Mouse (Mus musculus): ENCODE data around the gene Sall2. TPM values are rescaled to one million over a fixed set of nuclear protein-coding genes. Genes with fewer than 3 reads are reported as not detected.
"Not testable (repeated sequence)": the region's sequence is repeated elsewhere in the genome, so short reads cannot be mapped to it uniquely, and the experiment has no call there.

Gene Sall2
- polyA plus RNA-seq, 1 experiment from 2014 or later, result 42.1 TPM

GRCm38 (mm10) chr14:52316441-52317225 is 11.9 kb downstream of the Sall2 start:
- Histone ChIP-seq H3K27me3 (no peaks in the 10 kb centered on the region), H3K4me1 (peaks cover 26% of the 10 kb centered on the region), H3K4me3 (peak overlapping the region; percentile 76), H3K9me3 (no peaks in the 10 kb centered on the region), H3K4me2 (replicated peaks) (peak overlapping the region; percentile 91), H3K27ac (peak overlapping the region; percentile 96), H3K36me3 (peaks cover 33% of the 10 kb centered on the region), H3K9ac (peak overlapping the region; percentile 90)
- ATAC-seq (ENCODE audit: insufficient number of reproducible peaks, insufficient read depth, low FRiP score, low TSS enrichment), result peak; percentile 61
- 5% methylated on average over 15 of the region's 16 CpGs for WGBS

- ATAC-seq (ENCODE audit: insufficient number of reproducible peaks, insufficient read depth, low FRiP score, low TSS enrichment), result peak; percentile 85
- no peaks in the 10 kb centered on the region for H3K9me3 ChIP-seq
- peak overlapping the region; percentile 96 for H3K27ac ChIP-seq
- H3K4me2 ChIP-seq (replicated peaks), result peak overlapping the region; percentile 91
- H3K4me3 ChIP-seq, result peak overlapping the region; percentile 76
- H3K36me3 ChIP-seq, result peaks cover 34% of the 10 kb centered on the region
- H3K27me3 ChIP-seq, result no peaks in the 10 kb centered on the region
- peaks cover 26% of the 10 kb centered on the region for H3K4me1 ChIP-seq
- under 1% methylated on average over 33 of the region's 41 CpGs for WGBS
- H3K9ac ChIP-seq, result peak overlapping the region; percentile 90
These were observed 12.6 kb downstream of the Sall2 start for GRCm38 (mm10) chr14:52315792-52316440.

DNA sequence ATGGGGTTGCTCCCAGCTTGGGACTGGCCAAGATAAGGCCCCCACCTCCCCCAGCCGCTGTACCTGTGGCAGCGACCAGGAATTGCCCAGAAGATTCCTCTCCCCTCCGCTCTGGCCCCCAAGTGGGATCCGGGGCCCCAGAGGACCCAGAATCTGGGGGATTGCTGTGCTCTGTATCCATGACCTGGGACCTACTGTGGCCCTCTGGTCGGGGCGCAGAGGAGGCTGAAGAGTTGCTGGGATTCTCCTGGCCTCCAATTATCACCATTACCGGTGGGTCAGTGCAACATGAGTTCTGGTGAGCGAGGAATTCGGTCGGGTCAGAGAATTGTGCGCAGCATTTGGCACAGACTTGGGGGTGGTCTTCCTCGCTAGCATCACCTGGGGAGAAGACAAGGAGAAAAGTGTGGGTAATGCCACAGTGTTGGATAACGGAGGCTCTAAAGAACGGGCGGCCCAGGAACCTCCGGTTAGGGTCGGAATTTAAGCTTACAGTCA is 13.2 kb downstream of the Sall2 start:
- H3K4me3 ChIP-seq, result peak overlapping the region; percentile 76
- peaks cover 39% of the 10 kb centered on the region for H3K36me3 ChIP-seq
- no peaks in the 10 kb centered on the region for H3K9me3 ChIP-seq
- peak overlapping the region; percentile 91 for H3K4me2 ChIP-seq (replicated peaks)
- peaks cover 26% of the 10 kb centered on the region for H3K4me1 ChIP-seq
- H3K27ac ChIP-seq, result peak overlapping the region; percentile 96
- H3K27me3 ChIP-seq, result no peaks in the 10 kb centered on the region
- WGBS, result 5% methylated on average over 17 of the region's 17 CpGs
- H3K9ac ChIP-seq, result peak overlapping the region; percentile 90
- ATAC-seq (ENCODE audit: insufficient number of reproducible peaks, insufficient read depth, low FRiP score, low TSS enrichment), result no peak

DNA sequence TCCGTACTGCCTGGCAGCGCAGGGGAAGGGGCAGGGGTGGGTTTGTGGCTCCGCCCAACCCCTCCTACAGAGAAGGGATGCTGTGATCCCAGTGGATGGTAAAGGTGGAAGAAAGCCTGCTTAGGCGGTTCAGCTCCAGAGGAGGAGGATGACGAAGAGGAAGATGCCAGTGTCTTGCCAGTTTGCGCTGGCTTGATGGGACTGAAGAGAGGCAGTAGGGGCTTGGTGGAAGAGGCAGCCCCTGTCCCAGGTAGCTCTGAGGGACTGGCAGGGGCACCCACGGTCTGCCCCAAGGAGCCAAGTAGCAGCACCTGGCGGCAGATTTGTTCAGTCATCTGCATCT is 13.8 kb downstream of the Sall2 start:
- 45% methylated on average over 8 of the region's 8 CpGs for WGBS
- peak overlapping the region; percentile 91 for H3K4me2 ChIP-seq (replicated peaks)
- peaks cover 43% of the 10 kb centered on the region for H3K36me3 ChIP-seq
- H3K9me3 ChIP-seq, result no peaks in the 10 kb centered on the region
- peak overlapping the region; percentile 90 for H3K9ac ChIP-seq
- H3K27me3 ChIP-seq, result no peaks in the 10 kb centered on the region
- H3K27ac ChIP-seq, result peak overlapping the region; percentile 96; the same call in 1 of the 2 replicates
- peaks cover 26% of the 10 kb centered on the region for H3K4me1 ChIP-seq
- H3K4me3 ChIP-seq, result peak overlapping the region; percentile 76
- ATAC-seq (ENCODE audit: insufficient number of reproducible peaks, insufficient read depth, low FRiP score, low TSS enrichment), result no peak

DNA sequence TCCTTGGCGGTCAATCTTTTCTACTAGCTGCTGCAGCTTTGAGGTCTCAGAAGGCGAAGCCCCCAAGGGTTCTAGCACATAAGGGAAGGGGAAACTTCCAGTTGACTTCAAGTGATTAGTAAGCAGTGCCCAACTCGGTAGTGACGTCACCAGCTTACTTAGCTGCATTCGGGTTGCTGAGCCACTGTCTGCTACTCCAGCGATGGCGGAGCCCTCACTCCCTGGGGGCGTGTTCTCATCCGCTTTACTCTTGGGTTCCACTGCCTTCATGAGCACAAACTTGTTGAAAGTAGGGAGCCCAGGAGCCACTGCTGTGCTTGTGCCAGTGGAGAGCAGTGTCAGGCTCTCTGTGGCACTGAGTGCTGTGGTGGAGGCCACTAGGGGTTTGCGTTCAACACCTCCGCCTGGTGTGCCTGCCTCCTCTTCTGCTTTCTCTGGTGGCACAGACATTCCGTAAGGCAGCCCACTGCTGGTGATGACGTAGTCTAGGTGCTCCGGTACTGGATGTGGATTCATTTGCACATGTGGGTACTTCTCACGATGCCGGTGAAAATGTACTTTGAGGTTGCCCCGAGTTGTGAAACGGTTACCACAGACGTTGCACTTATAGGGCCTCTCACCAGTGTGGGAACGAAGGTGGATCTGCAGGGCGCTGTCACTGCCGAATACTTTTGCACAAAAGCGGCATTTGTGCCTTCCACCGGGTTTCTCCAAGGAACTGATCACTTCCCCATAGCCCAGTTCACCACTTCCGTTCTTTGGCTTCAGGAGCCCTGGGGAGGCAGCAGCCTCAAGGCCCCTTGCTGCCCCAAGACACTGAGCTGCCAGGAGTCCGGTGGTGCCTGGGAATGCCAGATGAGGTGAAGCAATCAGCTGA is 14.4 kb downstream of the Sall2 start:
- WGBS, result 88% methylated on average over 26 of the region's 26 CpGs
- H3K4me3 ChIP-seq, result peak overlapping the region; percentile 76
- H3K27ac ChIP-seq, result peak overlapping the region; percentile 96; the same call in 1 of the 2 replicates
- peaks cover 26% of the 10 kb centered on the region for H3K4me1 ChIP-seq
- no peaks in the 10 kb centered on the region for H3K9me3 ChIP-seq
- ATAC-seq (ENCODE audit: insufficient number of reproducible peaks, insufficient read depth, low FRiP score, low TSS enrichment), result no peak
- H3K27me3 ChIP-seq, result no peaks in the 10 kb centered on the region
- H3K4me2 ChIP-seq (replicated peaks), result peak overlapping the region; percentile 91
- H3K36me3 ChIP-seq, result peaks cover 49% of the 10 kb centered on the region
- H3K9ac ChIP-seq, result no peak overlapping the region; the same call in 1 of the 2 replicates

DNA sequence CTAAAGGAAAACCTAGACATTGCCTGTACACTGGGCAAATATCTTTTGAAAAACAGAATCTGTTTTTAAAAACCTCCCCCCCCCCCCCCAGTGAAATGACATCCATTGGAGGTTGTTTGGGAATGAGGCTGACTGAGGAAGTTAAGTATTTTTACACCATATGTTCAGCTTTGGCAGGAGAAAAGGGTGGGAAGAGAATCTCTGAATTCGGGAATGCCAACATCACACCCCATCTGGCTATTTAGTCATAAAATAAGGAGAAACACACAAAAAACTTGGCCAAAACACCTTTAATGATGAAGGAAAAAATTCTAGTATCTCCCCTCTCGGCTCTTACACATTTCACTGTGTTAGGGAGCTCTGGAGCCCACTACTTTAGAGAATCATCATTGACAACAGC is 17.7 kb downstream of the Sall2 start:
- 88% methylated on average over 2 of the region's 2 CpGs for WGBS
- Histone ChIP-seq H3K9ac (no peak overlapping the region), H3K36me3 (peaks cover 53% of the 10 kb centered on the region), H3K9me3 (no peaks in the 10 kb centered on the region), H3K4me2 (replicated peaks) (no peak overlapping the region), H3K4me1 (peaks cover 20% of the 10 kb centered on the region), H3K4me3 (no peak overlapping the region), H3K27ac (no peak overlapping the region), H3K27me3 (no peaks in the 10 kb centered on the region)
- ATAC-seq (ENCODE audit: insufficient number of reproducible peaks, insufficient read depth, low FRiP score, low TSS enrichment), result no peak

DNA sequence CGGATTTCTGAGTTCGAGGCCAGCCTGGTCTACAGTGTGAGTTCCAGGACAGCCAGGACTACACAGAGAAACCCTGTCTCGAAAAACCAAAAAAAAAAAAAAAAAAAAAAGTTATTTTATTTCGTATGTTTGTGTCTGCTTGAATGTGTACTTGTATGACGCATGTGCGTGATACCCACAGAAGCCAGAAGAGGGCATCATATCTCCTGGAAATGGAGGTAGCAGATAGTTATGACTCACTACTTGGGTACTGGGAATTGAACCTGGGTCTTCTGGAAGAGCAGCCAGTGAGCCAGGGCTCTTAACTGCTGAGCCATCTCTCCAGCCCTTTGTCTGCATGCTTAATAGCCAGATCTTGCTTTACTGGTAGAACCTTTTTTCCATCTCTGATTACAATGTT is 18.2 kb downstream of the Sall2 start:
- H3K27me3 ChIP-seq; H3K27ac ChIP-seq; ATAC-seq (ENCODE audit: insufficient number of reproducible peaks, insufficient read depth, low FRiP score, low TSS enrichment); H3K4me3 ChIP-seq; H3K9ac ChIP-seq; H3K4me2 ChIP-seq (replicated peaks); H3K9me3 ChIP-seq: not testable (repeated sequence)
- peaks cover 20% of the 10 kb centered on the region for H3K4me1 ChIP-seq
- peaks cover 53% of the 10 kb centered on the region for H3K36me3 ChIP-seq
- 88% methylated on average over 5 of the region's 6 CpGs for WGBS

DNA sequence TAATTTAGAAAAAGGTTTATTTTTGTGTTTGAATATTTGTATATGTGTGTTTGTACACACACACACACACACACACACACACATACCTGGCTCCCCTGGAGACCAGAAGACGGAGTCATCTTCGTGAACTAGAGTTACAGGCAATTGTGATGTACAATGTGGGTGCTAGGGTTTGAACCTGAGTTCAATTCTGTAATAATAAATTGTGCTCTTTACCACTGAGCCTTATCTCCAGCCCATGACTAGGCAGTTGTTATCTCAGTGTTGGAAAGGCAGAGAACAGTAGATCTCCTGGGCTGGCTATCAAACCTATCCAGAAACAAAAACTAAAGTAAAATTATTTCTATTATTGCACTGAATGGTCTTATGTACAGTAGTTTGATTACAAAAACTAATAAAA is 22.5 kb downstream of the Sall2 start:
- no peaks in the 10 kb centered on the region for H3K9me3 ChIP-seq
- H3K4me1 ChIP-seq, result 0 out of 2 replicates have a peak, but pooled peaks cover 4% of the 10 kb centered on the region
- peaks cover 19% of the 10 kb centered on the region for H3K36me3 ChIP-seq
- H3K27me3 ChIP-seq, result no peaks in the 10 kb centered on the region
- 100% methylated on average over 2 of the region's 2 CpGs for WGBS
- ATAC-seq (ENCODE audit: insufficient number of reproducible peaks, insufficient read depth, low FRiP score, low TSS enrichment), result no peak
- H3K27ac ChIP-seq, result no peak overlapping the region
- no peak overlapping the region for H3K9ac ChIP-seq
- no peak overlapping the region for H3K4me2 ChIP-seq (replicated peaks)
- H3K4me3 ChIP-seq, result no peak overlapping the region

DNA sequence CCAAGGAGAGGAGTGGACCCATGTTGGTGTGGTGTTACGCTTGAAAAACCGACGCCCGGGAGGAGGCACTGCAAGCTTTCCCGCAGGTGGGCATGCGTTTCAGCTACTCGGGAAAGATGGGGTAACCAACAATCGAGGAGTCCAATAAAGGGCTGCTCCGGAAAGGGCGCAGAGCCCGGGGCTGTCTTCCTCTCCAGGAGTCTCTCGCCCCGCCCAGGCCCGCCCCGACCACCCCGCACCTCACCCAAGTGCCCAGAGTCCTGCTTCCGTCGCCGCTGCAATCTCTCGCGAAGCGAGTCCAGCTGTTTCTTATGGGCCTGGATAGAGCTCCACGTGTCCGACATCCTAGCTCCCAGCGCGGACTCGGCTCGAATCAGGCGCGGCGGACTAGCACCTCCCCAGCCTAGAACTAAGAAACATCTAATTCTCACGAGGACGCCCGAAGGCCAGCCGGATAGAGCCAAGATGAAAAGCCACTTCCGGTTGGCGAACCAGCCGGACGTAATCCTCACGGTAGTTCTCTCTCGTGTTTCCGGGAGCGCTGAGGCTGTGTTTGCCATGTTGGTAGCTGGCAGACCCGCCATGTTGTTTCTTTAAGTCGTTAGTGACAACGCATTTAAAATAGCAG is 23.8 kb downstream of the Sall2 start, which contains the start of gene Mettl3:
TSS of gene Mettl3 (minus strand) at position 485 of the 628 bp plus-strand sequence.
- WGBS, result under 1% methylated on average over 46 of the region's 46 CpGs
- peak; percentile 93 for ATAC-seq (ENCODE audit: insufficient number of reproducible peaks, insufficient read depth, low FRiP score, low TSS enrichment)
- peak within 1 kb of the TSS; percentile 95 for H3K27ac ChIP-seq

GRCm38 (mm10) chr14:52303517-52303916 is 25.0 kb downstream of the Sall2 start:
- not testable (repeated sequence) for H3K4me3 ChIP-seq; H3K4me2 ChIP-seq (replicated peaks); H3K9me3 ChIP-seq; H3K4me1 ChIP-seq; ATAC-seq (ENCODE audit: insufficient number of reproducible peaks, insufficient read depth, low FRiP score, low TSS enrichment); H3K27ac ChIP-seq; H3K27me3 ChIP-seq; H3K9ac ChIP-seq
- peaks cover 20% of the 10 kb centered on the region for H3K36me3 ChIP-seq
- 83% methylated on average over 3 of the region's 3 CpGs for WGBS

More for the DNA sequence above, 23.8 kb downstream of the Sall2 start, which contains the start of gene Mettl3:
- Histone ChIP-seq H3K36me3 (peaks cover 16% of the 10 kb centered on the region), H3K27me3 (no peaks in the 10 kb centered on the region), H3K4me2 (replicated peaks) (peak within 1 kb of the TSS; percentile 71), H3K9ac (peak within 1 kb of the TSS; percentile 65), H3K9me3 (no peaks in the 10 kb centered on the region), H3K4me1 (0 out of 2 replicates have a peak, but pooled peaks cover 4% of the 10 kb centered on the region), H3K4me3 (peak within 1 kb of the TSS; percentile 71)

Data from embryonic facial prominence, embryonic 12.5 days (tissue).